Mouse (Mus musculus): Measurements from ENCODE around the gene Tmc2. TPM values are rescaled to one million over a fixed set of nuclear protein-coding genes. Genes with fewer than 3 reads are reported as not detected.
A peak's percentile ranks its signal among the peaks of the same experiment; 100 is the strongest.

Tmc2 gene
- polyA plus RNA-seq, 1 experiment from 2014 or later, result not detected

GRCm38 (mm10) chr2:130262398-130262797, 67.4 kb downstream of the Tmc2 start:
- Histone ChIP-seq H3K9ac (no peak overlapping the region), H3K27me3 (replicated peaks) (no peaks in the 10 kb centered on the region), H3K4me2 (replicated peaks) (no peak overlapping the region), H3K27ac (no peak overlapping the region), H3K9me3 (no peaks in the 10 kb centered on the region), H3K4me3 (replicated peaks) (no peak overlapping the region), H3K36me3 (no peaks in the 10 kb centered on the region), H3K4me1 (replicated peaks) (no peaks in the 10 kb centered on the region)
- peak; percentile 59; the same call in 1 of the 2 replicates for ATAC-seq
- WGBS, result 53% methylated on average over 2 of the region's 2 CpGs

GRCm38 (mm10) chr2:130265520-130265919, 70.5 kb downstream of the Tmc2 start:
- 69% methylated on average over 1 of the region's 1 CpGs for whole genome bisulfite sequencing
- H3K9ac ChIP-seq, result no peak overlapping the region
- H3K4me3 ChIP-seq (replicated peaks), result no peak overlapping the region
- H3K27me3 ChIP-seq (replicated peaks), result no peaks in the 10 kb centered on the region
- no peaks in the 10 kb centered on the region for H3K9me3 ChIP-seq
- H3K4me2 ChIP-seq (replicated peaks), result no peak overlapping the region
- peak; percentile 41; the same call in 1 of the 2 replicates for ATAC-seq
- H3K36me3 ChIP-seq, result no peaks in the 10 kb centered on the region
- no peak overlapping the region for H3K27ac ChIP-seq
- no peaks in the 10 kb centered on the region for H3K4me1 ChIP-seq (replicated peaks)

GRCm38 (mm10) chr2:130268074-130268473, 73.1 kb downstream of the Tmc2 start:
- ATAC-seq, result no peak
- WGBS, result 69% methylated on average over 7 of the region's 7 CpGs
- no peak overlapping the region for H3K27ac ChIP-seq
- no peak overlapping the region for H3K4me3 ChIP-seq (replicated peaks)
- no peaks in the 10 kb centered on the region for H3K36me3 ChIP-seq
- no peaks in the 10 kb centered on the region for H3K9me3 ChIP-seq
- H3K27me3 ChIP-seq (replicated peaks), result no peaks in the 10 kb centered on the region
- H3K9ac ChIP-seq, result no peak overlapping the region
- no peaks in the 10 kb centered on the region for H3K4me1 ChIP-seq (replicated peaks)
- H3K4me2 ChIP-seq (replicated peaks), result no peak overlapping the region

GRCm38 (mm10) chr2:130273732-130274131, 78.7 kb downstream of the Tmc2 start:
- ATAC-seq, result peak; percentile 39

DNA sequence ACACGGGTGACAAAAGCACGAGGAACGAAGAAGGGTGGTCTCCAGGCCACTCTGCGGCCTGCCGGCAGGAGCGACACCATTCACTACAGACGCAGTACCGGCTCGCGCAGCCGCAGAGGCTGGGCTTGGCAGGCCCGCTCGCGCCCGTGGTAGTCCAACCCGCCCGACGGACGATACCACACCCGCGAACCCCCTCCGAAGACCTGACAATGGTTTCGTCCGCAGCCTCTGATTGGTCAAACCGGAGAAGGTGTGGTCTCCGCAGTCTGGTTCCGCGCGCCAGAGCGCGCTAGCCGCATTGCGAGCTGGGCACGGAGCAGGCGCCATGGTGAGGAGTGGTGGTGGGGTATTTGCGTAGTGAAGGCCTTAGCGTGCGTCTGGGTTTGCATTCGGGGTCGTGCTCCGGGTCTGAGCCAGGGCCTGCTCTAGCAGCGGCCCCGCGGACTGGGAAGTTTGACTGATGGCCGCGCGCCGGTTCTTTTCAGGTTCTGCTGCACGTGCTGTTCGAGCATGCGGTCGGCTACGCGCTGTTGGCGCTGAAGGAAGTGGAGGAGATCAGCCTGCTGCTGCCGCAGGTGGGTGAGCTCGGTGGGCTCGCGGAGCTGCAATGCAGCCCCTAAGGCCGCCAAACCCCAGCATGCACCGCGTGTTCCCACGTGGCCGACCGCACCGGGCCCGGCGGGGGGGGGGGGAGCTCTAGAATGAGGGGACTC, 79.3 kb downstream of the Tmc2 start, which contains the start of gene Nop56:
Gene Nop56 (plus strand): TSS at position 282 of the 713 bp plus-strand sequence.
- no peaks in the 10 kb centered on the region for H3K9me3 ChIP-seq
- peak within 1 kb of the TSS; percentile 96 for H3K9ac ChIP-seq
- peaks cover 16% of the 10 kb centered on the region for H3K4me1 ChIP-seq (replicated peaks)
- H3K27ac ChIP-seq, result peak within 1 kb of the TSS; percentile 93
- H3K27me3 ChIP-seq (replicated peaks), result no peaks in the 10 kb centered on the region
- H3K4me2 ChIP-seq (replicated peaks), result peak within 1 kb of the TSS; percentile 80
- ATAC-seq, result peak; percentile 97
- under 1% methylated on average over 68 of the region's 68 CpGs for WGBS
- peaks cover 26% of the 10 kb centered on the region for H3K36me3 ChIP-seq
- H3K4me3 ChIP-seq (replicated peaks), result peak within 1 kb of the TSS; percentile 94

More at GRCm38 (mm10) chr2:130273732-130274131, 78.7 kb downstream of the Tmc2 start:
- Histone ChIP-seq H3K27ac (peak overlapping the region; percentile 76), H3K4me3 (replicated peaks) (peak overlapping the region; percentile 94), H3K36me3 (peaks cover 24% of the 10 kb centered on the region), H3K4me2 (replicated peaks) (peak overlapping the region; percentile 80), H3K9ac (peak overlapping the region; percentile 74), H3K27me3 (replicated peaks) (no peaks in the 10 kb centered on the region), H3K9me3 (no peaks in the 10 kb centered on the region), H3K4me1 (replicated peaks) (peaks cover 16% of the 10 kb centered on the region)
- WGBS, result 3% methylated on average over 14 of the region's 14 CpGs

DNA sequence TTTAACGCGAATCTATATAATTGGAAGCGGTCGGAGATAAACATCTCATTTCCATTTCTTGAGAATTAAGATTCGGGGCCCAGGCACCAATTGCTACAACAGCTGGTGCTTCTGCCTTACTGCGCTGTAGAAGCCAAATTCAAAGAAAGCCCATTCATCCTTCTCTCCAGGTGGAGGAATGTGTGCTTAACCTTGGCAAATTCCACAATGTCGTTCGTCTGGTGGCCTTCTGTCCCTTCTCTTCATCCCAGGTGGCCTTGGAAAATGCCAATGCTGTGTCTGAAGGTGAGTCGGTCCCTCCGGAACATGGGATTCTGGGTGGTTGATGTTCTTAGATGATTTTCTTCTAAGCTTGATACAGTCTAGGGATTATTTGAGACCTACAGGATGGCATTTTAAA, 79.9 kb downstream of the Tmc2 start:
- Histone ChIP-seq H3K4me2 (replicated peaks) (peak overlapping the region; percentile 80), H3K4me1 (replicated peaks) (peaks cover 16% of the 10 kb centered on the region), H3K4me3 (replicated peaks) (peak overlapping the region; percentile 94), H3K9ac (peak overlapping the region; percentile 96), H3K27me3 (replicated peaks) (no peaks in the 10 kb centered on the region), H3K9me3 (no peaks in the 10 kb centered on the region), H3K27ac (peak overlapping the region; percentile 93; the same call in 1 of the 2 replicates), H3K36me3 (peaks cover 32% of the 10 kb centered on the region)
- ATAC-seq, result no peak
- 0% methylated on average over 10 of the region's 10 CpGs for WGBS

DNA sequence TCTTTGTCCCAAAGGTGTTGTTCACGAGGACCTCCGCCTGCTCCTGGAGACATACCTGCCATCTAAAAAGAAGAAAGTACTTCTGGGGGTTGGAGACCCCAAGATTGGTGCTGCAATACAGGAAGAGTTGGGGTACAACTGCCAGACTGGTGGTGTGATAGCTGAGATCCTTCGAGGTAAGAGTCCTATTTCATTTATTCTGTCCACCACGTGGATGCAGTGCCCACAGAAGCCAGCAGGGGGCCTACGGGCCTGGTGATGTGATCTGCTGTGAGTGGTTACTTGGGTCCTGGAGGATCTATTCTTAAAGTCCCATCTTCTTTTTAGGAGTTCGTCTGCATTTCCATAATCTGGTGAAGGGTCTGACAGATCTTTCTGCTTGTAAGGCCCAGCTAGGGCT, 80.7 kb downstream of the Tmc2 start:
- H3K36me3 ChIP-seq, result peaks cover 37% of the 10 kb centered on the region
- no peak overlapping the region for H3K27ac ChIP-seq
- no peaks in the 10 kb centered on the region for H3K27me3 ChIP-seq (replicated peaks)
- H3K4me2 ChIP-seq (replicated peaks), result peak overlapping the region; percentile 80
- H3K4me1 ChIP-seq (replicated peaks), result peaks cover 16% of the 10 kb centered on the region
- ATAC-seq, result no peak
- WGBS, result 42% methylated on average over 6 of the region's 6 CpGs
- no peak overlapping the region for H3K9ac ChIP-seq
- H3K9me3 ChIP-seq, result no peaks in the 10 kb centered on the region
- peak overlapping the region; percentile 94 for H3K4me3 ChIP-seq (replicated peaks)

- H3K36me3 ChIP-seq, result peaks cover 43% of the 10 kb centered on the region
- no peaks in the 10 kb centered on the region for H3K9me3 ChIP-seq
- no peak overlapping the region for H3K4me2 ChIP-seq (replicated peaks)
- no peak overlapping the region for H3K27ac ChIP-seq
- no peaks in the 10 kb centered on the region for H3K27me3 ChIP-seq (replicated peaks)
- no peak for ATAC-seq
- H3K9ac ChIP-seq, result no peak overlapping the region
- 51% methylated on average over 8 of the region's 8 CpGs for WGBS
- H3K4me1 ChIP-seq (replicated peaks), result peaks cover 21% of the 10 kb centered on the region
- no peak overlapping the region for H3K4me3 ChIP-seq (replicated peaks)
These were observed 84.7 kb downstream of the Tmc2 start for GRCm38 (mm10) chr2:130279600-130280091.

- Histone ChIP-seq H3K36me3 (peaks cover 43% of the 10 kb centered on the region), H3K4me2 (replicated peaks) (no peak overlapping the region), H3K27ac (no peak overlapping the region), H3K9ac (no peak overlapping the region), H3K9me3 (no peaks in the 10 kb centered on the region), H3K27me3 (replicated peaks) (no peaks in the 10 kb centered on the region), H3K4me3 (replicated peaks) (no peak overlapping the region), H3K4me1 (replicated peaks) (peaks cover 21% of the 10 kb centered on the region)
- whole genome bisulfite sequencing, result 52% methylated on average over 7 of the region's 7 CpGs
- ATAC-seq, result no peak
These were observed 85.2 kb downstream of the Tmc2 start for GRCm38 (mm10) chr2:130280224-130280623.

- H3K9me3 ChIP-seq, result no peaks in the 10 kb centered on the region
- ATAC-seq, result no peak
- 66% methylated on average over 4 of the region's 4 CpGs for WGBS
These were observed 85.8 kb downstream of the Tmc2 start for GRCm38 (mm10) chr2:130280818-130281217.

GRCm38 (mm10) chr2:130283854-130284654, 89.1 kb downstream of the Tmc2 start, which contains the start of gene Idh3b:
Idh3b (minus strand) TSS chr2:130284547.
- peak within 1 kb of the TSS; percentile 87 for H3K4me2 ChIP-seq (replicated peaks)
- under 1% methylated on average over 51 of the region's 51 CpGs for WGBS
- peak within 1 kb of the TSS; percentile 81 for H3K4me3 ChIP-seq (replicated peaks)
- H3K27ac ChIP-seq, result peak within 1 kb of the TSS; percentile 84
- H3K9me3 ChIP-seq, result no peaks in the 10 kb centered on the region
- H3K9ac ChIP-seq, result peak within 1 kb of the TSS; percentile 91
- H3K36me3 ChIP-seq, result peaks cover 19% of the 10 kb centered on the region
- H3K4me1 ChIP-seq (replicated peaks), result peaks cover 4% of the 10 kb centered on the region
- ATAC-seq, result peak; percentile 90
- H3K27me3 ChIP-seq (replicated peaks), result no peaks in the 10 kb centered on the region

More at GRCm38 (mm10) chr2:130280818-130281217, 85.8 kb downstream of the Tmc2 start:
- H3K27ac ChIP-seq, result no peak overlapping the region
- H3K4me2 ChIP-seq (replicated peaks), result no peak overlapping the region
- peaks cover 39% of the 10 kb centered on the region for H3K36me3 ChIP-seq
- H3K9ac ChIP-seq, result no peak overlapping the region
- H3K27me3 ChIP-seq (replicated peaks), result no peaks in the 10 kb centered on the region
- peaks cover 17% of the 10 kb centered on the region for H3K4me1 ChIP-seq (replicated peaks)
- no peak overlapping the region for H3K4me3 ChIP-seq (replicated peaks)

DNA sequence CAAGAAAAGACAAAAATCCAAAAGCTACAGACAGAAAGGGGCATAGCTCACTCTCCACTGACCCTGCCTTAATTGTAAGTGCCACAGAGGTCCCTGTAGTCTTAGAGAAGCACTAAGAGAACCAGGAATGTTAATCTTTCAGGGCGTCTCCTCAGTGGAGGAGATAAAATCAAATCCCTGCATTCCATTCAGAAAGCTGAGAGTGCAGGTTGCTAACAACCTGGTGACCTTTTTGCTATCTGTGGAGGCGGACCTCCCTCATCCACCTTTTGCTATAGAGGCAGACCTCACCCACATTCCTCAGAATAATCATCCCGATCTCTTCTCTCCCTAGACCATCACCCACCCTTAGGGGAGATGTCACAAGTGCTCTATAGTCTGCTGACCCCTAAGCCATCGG, 94.1 kb downstream of the Tmc2 start:
- no peaks in the 10 kb centered on the region for H3K36me3 ChIP-seq
- WGBS, result 45% methylated on average over 4 of the region's 4 CpGs
- H3K27me3 ChIP-seq (replicated peaks), result no peaks in the 10 kb centered on the region
- H3K4me3 ChIP-seq (replicated peaks), result no peak overlapping the region
- H3K27ac ChIP-seq, result no peak overlapping the region
- H3K4me2 ChIP-seq (replicated peaks), result no peak overlapping the region
- H3K9ac ChIP-seq, result no peak overlapping the region
- H3K4me1 ChIP-seq (replicated peaks), result peaks cover 4% of the 10 kb centered on the region
- no peaks in the 10 kb centered on the region for H3K9me3 ChIP-seq
- 0 out of 2 replicates have a peak, but pooled peaks have one; percentile 12 for ATAC-seq

All from intestine, embryonic 15.5 days (tissue).